Comparison of ENCODE assay signal across 8 mouse cellular contexts in the genomic region with DNA sequence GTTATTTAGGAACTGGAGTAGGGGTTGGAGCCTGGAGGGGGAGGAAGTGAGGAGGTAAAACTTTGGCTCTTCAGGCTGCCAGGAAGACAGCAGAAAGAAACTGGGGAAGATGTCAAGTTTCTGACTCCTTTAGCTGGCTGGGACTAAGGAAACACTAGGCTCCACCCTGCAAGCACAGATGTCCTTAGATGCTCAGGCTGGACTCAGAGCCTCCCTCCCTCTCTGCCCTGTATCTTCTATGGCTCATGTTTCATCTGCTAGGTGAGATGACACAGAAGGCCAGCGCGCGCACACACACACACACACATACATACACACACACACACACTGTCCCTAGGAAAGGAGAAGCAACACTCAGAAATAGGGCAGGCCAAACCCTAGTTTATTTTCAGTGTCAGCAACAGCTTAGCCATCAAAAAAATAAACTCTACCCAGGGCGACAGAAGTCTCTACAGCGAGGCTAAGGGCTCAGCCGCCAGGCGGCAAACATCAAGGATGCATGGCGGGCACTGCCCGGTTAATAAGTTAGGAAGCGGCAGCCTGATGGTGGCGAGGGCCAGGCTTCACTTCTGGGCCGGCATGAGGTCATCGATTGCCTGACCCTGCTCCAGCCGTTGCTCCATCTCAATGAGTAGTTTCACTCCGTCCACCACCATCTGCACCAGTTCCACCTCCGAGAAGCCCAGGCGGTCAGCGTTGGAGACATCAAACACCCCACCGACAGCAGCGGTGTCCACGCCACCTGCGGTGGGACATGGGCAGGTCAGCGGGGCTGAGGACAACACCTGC. TPM values are rescaled to one million over a fixed set of nuclear protein-coding genes. Genes with fewer than 3 reads are reported as not detected.
DNase-seq lines count a peak whose midpoint lies in the region; ATAC-seq lines count a peak whose summit lies in the region.

No protein-coding gene starts in this region.

- H3K9me3 ChIP-seq in intestine, embryonic 16.5 days (ENCODE audit: control insufficient read depth, low read length), result no peaks in the 10 kb centered on the region
- H3K9me3 ChIP-seq in midbrain, embryonic 10.5 days (replicated peaks), result no peaks in the 10 kb centered on the region

- 48% methylated on average over 23 of the region's 23 CpGs for WGBS in intestine, embryonic 16.5 days
- 67% methylated on average over 23 of the region's 23 CpGs for WGBS in midbrain, embryonic 10.5 days

- H3K4me3 ChIP-seq in intestine, embryonic 16.5 days (ENCODE audit: low read length), result peak overlapping the region; percentile 62; the same call in 1 of the 2 replicates
- H3K4me3 ChIP-seq in midbrain, embryonic 10.5 days, result peak overlapping the region; percentile 94

- DNase-seq in cerebellum, adult 11-12 months, result peak; percentile 64
- no peak for DNase-seq in cerebellum, postnatal 4 days (ENCODE audit: low spot score in 2 of 2)
- peak; percentile 21 for DNase-seq in MN1 (ENCODE audit: low spot score)
- DNase-seq in gastrocnemius, postnatal 10 days, result peak; percentile 19
- DNase-seq in midbrain, embryonic 10.5 days (ENCODE audit: low spot score), result peak; percentile 38
- no peak for DNase-seq in adrenal gland, postnatal 36 days
- no peak for DNase-seq in spleen, postnatal 14 days (ENCODE audit: low spot score in 2 of 2)

- peak overlapping the region; percentile 55 for H3K9ac ChIP-seq in intestine, embryonic 16.5 days (ENCODE audit: low read depth, low read length)

- peak overlapping the region; percentile 88 for H3K27ac ChIP-seq in intestine, embryonic 16.5 days (ENCODE audit: low read length)
- peak overlapping the region; percentile 95 for H3K27ac ChIP-seq in midbrain, embryonic 10.5 days (replicated peaks)

- H3K27me3 ChIP-seq in intestine, embryonic 16.5 days (replicated peaks; ENCODE audit: control insufficient read depth, insufficient read depth, low read length), result no peaks in the 10 kb centered on the region
- peaks cover 30% of the 10 kb centered on the region for H3K27me3 ChIP-seq in midbrain, embryonic 10.5 days (ENCODE audit: low read depth, poor library complexity, severe bottlenecking)

- H3K4me1 ChIP-seq in intestine, embryonic 16.5 days (ENCODE audit: control insufficient read depth, insufficient read depth, low read length), result peaks cover 39% of the 10 kb centered on the region
- H3K4me1 ChIP-seq in midbrain, embryonic 10.5 days, result peaks cover 70% of the 10 kb centered on the region

- no peaks in the 10 kb centered on the region for H3K36me3 ChIP-seq in intestine, embryonic 16.5 days (ENCODE audit: control insufficient read depth, insufficient read depth, low read length)
- peaks cover 68% of the 10 kb centered on the region for H3K36me3 ChIP-seq in midbrain, embryonic 10.5 days

- peak overlapping the region; percentile 88 for H3K4me2 ChIP-seq in intestine, embryonic 16.5 days (ENCODE audit: low read depth, low read length)

- ATAC-seq in intestine, embryonic 16.5 days, result peak; percentile 8; the same call in 1 of the 2 replicates

RNA-seq across cellular contexts. Expression of a gene that starts 2.9 kb away (rescaled TPM):
- total RNA-seq in gastrocnemius, postnatal 10 days (2021), result 10 to 100 TPM; 37.7 to 68.3 TPM
- 927 and 953 TPM in 2 replicates for polyA plus RNA-seq in intestine, embryonic 16.5 days (2015; fragmentation: Nextera tagmentation; extraction: Ambion mirVana)
- polyA plus RNA-seq in midbrain, embryonic 10.5 days (2016; fragmentation: Nextera tagmentation; extraction: Ambion mirVana), result 2,837 and 3,349 TPM in 2 replicates
- 10 to 100 TPM; 34.2 to 53.4 TPM for total RNA-seq in adrenal gland, postnatal 36 days (2021)

RNA-seq across cellular contexts. Expression of a gene that starts 8.7 kb away (rescaled TPM):
- 1 to 10 TPM; 3.8 to 5.4 TPM for total RNA-seq in gastrocnemius, postnatal 10 days (2021)
- polyA plus RNA-seq in intestine, embryonic 16.5 days (2015; fragmentation: Nextera tagmentation; extraction: Ambion mirVana), result 11.3 and 12.7 TPM in 2 replicates
- polyA plus RNA-seq in midbrain, embryonic 10.5 days (2016; fragmentation: Nextera tagmentation; extraction: Ambion mirVana), result 18.4 and 18.7 TPM in 2 replicates
- total RNA-seq in adrenal gland, postnatal 36 days (2021), result 10 to 100 TPM; 15.7 to 18.6 TPM

RNA-seq across cellular contexts. Expression of a gene that starts 43.9 kb away (rescaled TPM):
- total RNA-seq in gastrocnemius, postnatal 10 days (2021), result 10 to 100 TPM; 17.5 to 21.1 TPM
- polyA plus RNA-seq in intestine, embryonic 16.5 days (2015; fragmentation: Nextera tagmentation; extraction: Ambion mirVana), result 43.0 and 46.2 TPM in 2 replicates
- polyA plus RNA-seq in midbrain, embryonic 10.5 days (2016; fragmentation: Nextera tagmentation; extraction: Ambion mirVana), result 57.2 and 62.0 TPM in 2 replicates
- total RNA-seq in adrenal gland, postnatal 36 days (2021), result 10 to 100 TPM; 37.2 to 39.8 TPM

RNA-seq across cellular contexts. Expression of a gene that starts 43.9 kb away (rescaled TPM):
- total RNA-seq in gastrocnemius, postnatal 10 days (2021), result 10 to 100 TPM; 34.7 to 39.5 TPM
- 56.2 and 58.2 TPM in 2 replicates for polyA plus RNA-seq in intestine, embryonic 16.5 days (2015; fragmentation: Nextera tagmentation; extraction: Ambion mirVana)
- 59.8 and 59.9 TPM in 2 replicates for polyA plus RNA-seq in midbrain, embryonic 10.5 days (2016; fragmentation: Nextera tagmentation; extraction: Ambion mirVana)
- total RNA-seq in adrenal gland, postnatal 36 days (2021), result 10 to 100 TPM; 58.8 to 76.2 TPM

Comparison
In these comparisons a context has a peak if more than half of its experiments do, and no peak if none do; other contexts are left out.
1. DNase-seq: peak in cerebellum, adult 11-12 months (single experiment), MN1 (single experiment), gastrocnemius, postnatal 10 days (single experiment) and midbrain, embryonic 10.5 days (single experiment); none in cerebellum, postnatal 4 days (0 of 2), adrenal gland, postnatal 36 days (0 of 2) and spleen, postnatal 14 days (0 of 2).